In the genomic region with DNA sequence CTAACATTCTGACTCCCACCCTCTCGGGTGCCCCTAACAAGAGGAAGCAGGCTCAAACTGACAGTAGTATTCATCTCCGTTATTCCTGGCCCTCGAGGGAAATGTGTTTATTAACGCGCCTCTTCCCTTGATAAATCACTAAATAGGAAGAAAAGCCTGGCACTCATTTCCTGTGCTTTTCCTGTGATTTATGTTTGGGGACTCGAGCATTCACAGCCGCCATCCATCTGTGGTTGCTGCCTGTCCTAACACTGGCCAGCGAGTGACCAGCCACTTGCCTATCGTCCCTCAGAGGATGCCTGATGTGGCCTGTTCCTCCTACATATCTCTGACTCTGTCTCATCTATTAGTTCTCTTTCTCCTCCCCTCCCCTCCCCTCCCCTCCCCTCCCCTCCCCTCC, we compare ENCODE assay signal across 23 mouse cellular contexts.
DNase-seq lines count a peak whose midpoint lies in the region; ATAC-seq and TF ChIP-seq lines count a peak whose summit lies in the region.
"Had no signal": no experiment of that assay in that cellular context is flagged by ENCODE, and none has a peak within 500 bp of the region (broad histone marks: within the 10 kb centered on the region; RNA-seq: fewer than 3 reads in every experiment).

No protein-coding gene starts in this region.

- no peak overlapping the region for H3K9ac ChIP-seq in hindbrain, embryonic 16.5 days (ENCODE audit: low read depth, low read length)
- no peak overlapping the region for H3K9ac ChIP-seq in hindbrain, embryonic 14.5 days
- H3K9ac ChIP-seq in lung, embryonic 16.5 days (ENCODE audit: low read length), result no peak overlapping the region
- no peak overlapping the region for H3K9ac ChIP-seq in kidney, embryonic 16.5 days (replicated peaks; ENCODE audit: low read length)
- H3K9ac ChIP-seq: embryonic facial prominence, embryonic 15.5 days; hindbrain, embryonic 13.5 days; intestine, embryonic 15.5 days; limb, embryonic 12.5 days; liver, embryonic 12.5 days had no signal

- 0 out of 2 replicates have a peak, but pooled peaks have one; percentile 19 for ATAC-seq in hindbrain, embryonic 16.5 days
- ATAC-seq in hindbrain, embryonic 14.5 days (ENCODE audit: low FRiP score), result no peak
- 0 out of 2 replicates have a peak, but pooled peaks have one; percentile 12 for ATAC-seq in lung, embryonic 16.5 days (ENCODE audit: low read depth)
- peak; percentile 50; the same call in 1 of the 2 replicates for ATAC-seq in kidney, embryonic 16.5 days (ENCODE audit: low FRiP score, low TSS enrichment)
- ATAC-seq: forebrain, embryonic 14.5 days; intestine, embryonic 15.5 days; liver, embryonic 12.5 days; midbrain, embryonic 16.5 days had no signal

- TF ChIP-seq CTCF in lung, adult 2 months (IDR thresholded peaks at IDR 0.05; ENCODE audit: insufficient read depth, low read length), result no peak

- no peaks in the 10 kb centered on the region for H3K36me3 ChIP-seq in hindbrain, embryonic 16.5 days (ENCODE audit: control insufficient read depth, insufficient read depth, low read length)
- 0 out of 2 replicates have a peak, but pooled peaks cover 3% of the 10 kb centered on the region for H3K36me3 ChIP-seq in hindbrain, embryonic 14.5 days (replicated peaks; ENCODE audit: control insufficient read depth, insufficient read depth)
- peaks cover 3% of the 10 kb centered on the region; the same call in 1 of the 2 replicates for H3K36me3 ChIP-seq in lung, embryonic 16.5 days (ENCODE audit: control insufficient read depth, insufficient read depth, low read length)
- H3K36me3 ChIP-seq in kidney, embryonic 16.5 days (ENCODE audit: insufficient read depth, low read length), result 0 out of 2 replicates have a peak, but pooled peaks cover 9% of the 10 kb centered on the region
- H3K36me3 ChIP-seq: hindbrain, embryonic 13.5 days; liver, embryonic 12.5 days had no signal

- H3K4me3 ChIP-seq in hindbrain, embryonic 16.5 days (ENCODE audit: low read length), result no peak overlapping the region
- H3K4me3 ChIP-seq in hindbrain, embryonic 14.5 days (replicated peaks; ENCODE audit: low read length), result no peak overlapping the region
- no peak overlapping the region for H3K4me3 ChIP-seq in lung, embryonic 16.5 days (ENCODE audit: low read length)
- H3K4me3 ChIP-seq in lung, adult 2 months (replicated peaks; ENCODE audit: extremely low read depth, low read depth, low read length), result no peak overlapping the region
- no peak overlapping the region for H3K4me3 ChIP-seq in kidney, embryonic 16.5 days (ENCODE audit: low read length)
- H3K4me3 ChIP-seq: embryonic facial prominence, embryonic 15.5 days; gastrocnemius, adult 2 months; hindbrain, embryonic 13.5 days; intestine, embryonic 15.5 days; limb, embryonic 12.5 days; liver, embryonic 12.5 days had no signal

- H3K9me3 ChIP-seq in hindbrain, embryonic 16.5 days (ENCODE audit: control insufficient read depth, low read length), result no peaks in the 10 kb centered on the region
- H3K9me3 ChIP-seq in hindbrain, embryonic 14.5 days (ENCODE audit: control insufficient read depth, low read length), result no peaks in the 10 kb centered on the region
- no peaks in the 10 kb centered on the region for H3K9me3 ChIP-seq in lung, embryonic 16.5 days (ENCODE audit: control insufficient read depth, low read length)
- H3K9me3 ChIP-seq in kidney, embryonic 16.5 days (ENCODE audit: low read length), result no peaks in the 10 kb centered on the region
- H3K9me3 ChIP-seq: embryonic facial prominence, embryonic 15.5 days; hindbrain, embryonic 13.5 days; intestine, embryonic 15.5 days; limb, embryonic 12.5 days; liver, embryonic 12.5 days had no signal

- no peaks in the 10 kb centered on the region for H3K4me1 ChIP-seq in hindbrain, embryonic 16.5 days (ENCODE audit: control insufficient read depth, insufficient read depth, low read depth, low read length)
- no peaks in the 10 kb centered on the region for H3K4me1 ChIP-seq in hindbrain, embryonic 14.5 days (replicated peaks; ENCODE audit: control insufficient read depth, insufficient read depth, low read length)
- no peaks in the 10 kb centered on the region for H3K4me1 ChIP-seq in lung, embryonic 16.5 days (replicated peaks; ENCODE audit: control insufficient read depth, insufficient read depth, low read length)
- no peaks in the 10 kb centered on the region for H3K4me1 ChIP-seq in lung, adult 2 months (ENCODE audit: control insufficient read depth, insufficient read depth, low read length)
- peaks cover 6% of the 10 kb centered on the region; the same call in 1 of the 2 replicates for H3K4me1 ChIP-seq in kidney, embryonic 16.5 days (ENCODE audit: insufficient read depth, low read length)
- H3K4me1 ChIP-seq: embryonic facial prominence, embryonic 15.5 days; intestine, embryonic 15.5 days; limb, embryonic 12.5 days; liver, embryonic 12.5 days had no signal

- H3K4me2 ChIP-seq in hindbrain, embryonic 16.5 days (ENCODE audit: low read length), result no peak overlapping the region
- H3K4me2 ChIP-seq in hindbrain, embryonic 14.5 days (replicated peaks), result no peak overlapping the region
- no peak overlapping the region for H3K4me2 ChIP-seq in lung, embryonic 16.5 days (ENCODE audit: low read depth, low read length)
- H3K4me2 ChIP-seq in kidney, embryonic 16.5 days (replicated peaks; ENCODE audit: low read depth, low read length), result no peak overlapping the region
- H3K4me2 ChIP-seq: embryonic facial prominence, embryonic 15.5 days; hindbrain, embryonic 13.5 days; intestine, embryonic 15.5 days; limb, embryonic 12.5 days; liver, embryonic 12.5 days had no signal

- DNase-seq in hindbrain, embryonic 14.5 days (ENCODE audit: low spot score), result no peak
- no peak for DNase-seq in lung, adult 2 months
- peak; percentile 47 for DNase-seq in mesoderm, embryonic 11.5 days (ENCODE audit: low read depth, low spot score)
- no peak for DNase-seq in right cerebral cortex, postnatal 36 days (ENCODE audit: low spot score in 2 of 2)
- DNase-seq in right cerebral cortex, postnatal 10 days (ENCODE audit: low spot score in 2 of 2), result no peak
- DNase-seq: adrenal gland, postnatal 10 days; cerebellum, adult 18-20 months; cerebellum, postnatal 14 days; gastrocnemius, adult 2 months; layer of hippocampus, postnatal 36 days; lung, adult 18-20 months; lung, postnatal 4 days had no signal

- TF ChIP-seq POLR2A in lung, adult 2 months (IDR thresholded peaks at IDR 0.05; ENCODE audit: borderline replicate concordance, extremely low read depth, low read depth, low read length), result no peak

- no peak overlapping the region for H3K27ac ChIP-seq in hindbrain, embryonic 16.5 days (ENCODE audit: low read depth, low read length)
- H3K27ac ChIP-seq in hindbrain, embryonic 14.5 days, result no peak overlapping the region
- no peak overlapping the region for H3K27ac ChIP-seq in lung, embryonic 16.5 days (ENCODE audit: low read length)
- H3K27ac ChIP-seq in kidney, embryonic 16.5 days (ENCODE audit: low read length), result no peak overlapping the region
- H3K27ac ChIP-seq: embryonic facial prominence, embryonic 15.5 days; gastrocnemius, adult 2 months; hindbrain, embryonic 13.5 days; intestine, embryonic 15.5 days; limb, embryonic 12.5 days; liver, embryonic 12.5 days; stomach, postnatal 0 days had no signal

- H3K27me3 ChIP-seq in hindbrain, embryonic 16.5 days (replicated peaks; ENCODE audit: control insufficient read depth, insufficient read depth, low read length), result no peaks in the 10 kb centered on the region
- H3K27me3 ChIP-seq in hindbrain, embryonic 14.5 days (ENCODE audit: control insufficient read depth, insufficient read depth, low read length), result no peaks in the 10 kb centered on the region
- no peaks in the 10 kb centered on the region for H3K27me3 ChIP-seq in lung, embryonic 16.5 days (ENCODE audit: control insufficient read depth, insufficient read depth, low read depth, low read length)
- H3K27me3 ChIP-seq in kidney, embryonic 16.5 days (ENCODE audit: insufficient read depth, low read length), result no peaks in the 10 kb centered on the region
- H3K27me3 ChIP-seq: embryonic facial prominence, embryonic 15.5 days; hindbrain, embryonic 13.5 days; intestine, embryonic 15.5 days; limb, embryonic 12.5 days; liver, embryonic 12.5 days had no signal

- WGBS in hindbrain, embryonic 16.5 days, result 66% methylated on average over 9 of the region's 9 CpGs
- 57% methylated on average over 9 of the region's 9 CpGs for WGBS in hindbrain, embryonic 14.5 days
- 44% methylated on average over 9 of the region's 9 CpGs for WGBS in lung, embryonic 16.5 days
- 39% methylated on average over 9 of the region's 9 CpGs for WGBS in lung, adult 2 months
- 25% methylated on average over 9 of the region's 9 CpGs for WGBS in kidney, embryonic 16.5 days
